Mouse (Mus musculus): ENCODE results near the gene Exoc4. TPM values are rescaled to one million over a fixed set of nuclear protein-coding genes. Genes with fewer than 3 reads are reported as not detected.

The Exoc4 gene
- polyA plus RNA-seq, 2 experiments = 16.8 to 24.2 TPM

- H3K27ac ChIP-seq (replicated peaks; ENCODE audit: low read depth, low read length) = no peak overlapping the region
- H3K27me3 ChIP-seq (ENCODE audit: control insufficient read depth, insufficient read depth, low read length) = no peaks in the 10 kb centered on the region
- no peaks in the 10 kb centered on the region for H3K9me3 ChIP-seq (ENCODE audit: control insufficient read depth, low read length)
- ATAC-seq (ENCODE audit: low FRiP score, low read depth) = no peak
- no peaks in the 10 kb centered on the region for H3K4me1 ChIP-seq (ENCODE audit: control insufficient read depth, insufficient read depth, low read length)
- H3K36me3 ChIP-seq (ENCODE audit: control insufficient read depth, insufficient read depth, low read length) = 0 out of 2 replicates have a peak, but pooled peaks cover 2% of the 10 kb centered on the region
- H3K9ac ChIP-seq (ENCODE audit: low read depth, low read length, severe bottlenecking) = no peak overlapping the region
- H3K4me3 ChIP-seq (replicated peaks; ENCODE audit: low read length) = no peak overlapping the region
- WGBS = 86% methylated on average over 3 of the region's 3 CpGs
- no peak for DNase-seq (ENCODE audit: low spot score)
- no peak for TF ChIP-seq POLR2A (IDR thresholded peaks at IDR 0.05; ENCODE audit: borderline replicate concordance, extremely low read depth, insufficient read depth, insufficient read length)
- H3K4me2 ChIP-seq (replicated peaks; ENCODE audit: low read depth, low read length, severe bottlenecking) = no peak overlapping the region
Observed at GRCm38 (mm10) chr6:33910671-33911070, 661.8 kb downstream of the Exoc4 start.

- no peak overlapping the region for H3K4me2 ChIP-seq (replicated peaks; ENCODE audit: low read depth, low read length, severe bottlenecking)
- 0 out of 2 replicates have a peak, but pooled peaks cover 2% of the 10 kb centered on the region for H3K36me3 ChIP-seq (ENCODE audit: control insufficient read depth, insufficient read depth, low read length)
- TF ChIP-seq POLR2A (IDR thresholded peaks at IDR 0.05; ENCODE audit: borderline replicate concordance, extremely low read depth, insufficient read depth, insufficient read length) = no peak
- ATAC-seq (ENCODE audit: low FRiP score, low read depth) (no peak), DNase-seq (ENCODE audit: low spot score) (no peak)
- no peaks in the 10 kb centered on the region for H3K4me1 ChIP-seq (ENCODE audit: control insufficient read depth, insufficient read depth, low read length)
- H3K27me3 ChIP-seq (ENCODE audit: control insufficient read depth, insufficient read depth, low read length) = no peaks in the 10 kb centered on the region
- H3K9me3 ChIP-seq (ENCODE audit: control insufficient read depth, low read length) = no peaks in the 10 kb centered on the region
- 83% methylated on average over 5 of the region's 5 CpGs for WGBS
- no peak overlapping the region for H3K27ac ChIP-seq (replicated peaks; ENCODE audit: low read depth, low read length)
- H3K9ac ChIP-seq (ENCODE audit: low read depth, low read length, severe bottlenecking) = no peak overlapping the region
- no peak overlapping the region for H3K4me3 ChIP-seq (replicated peaks; ENCODE audit: low read length)
Observed at GRCm38 (mm10) chr6:33913072-33913471, 664.2 kb downstream of the Exoc4 start.

DNA sequence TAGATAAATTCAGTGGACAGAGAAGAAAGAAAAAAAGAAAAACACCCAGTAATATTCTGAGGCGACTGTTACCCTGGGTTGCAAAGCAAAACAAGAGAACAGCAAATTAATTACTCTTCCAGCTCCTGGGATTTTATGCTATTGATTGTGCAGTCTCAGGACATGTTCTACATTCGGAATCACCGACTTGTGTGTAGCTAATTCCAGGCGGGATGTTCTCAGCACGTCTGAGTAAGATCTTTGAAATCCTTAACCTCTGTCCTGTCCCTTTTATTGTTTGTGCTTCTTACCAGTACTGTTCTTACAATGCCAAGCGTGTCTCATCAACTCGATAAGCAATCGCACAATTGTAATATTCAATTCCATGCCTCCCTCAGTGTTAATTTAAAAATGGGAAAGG is 664.6 kb downstream of the Exoc4 start:
- H3K9me3 ChIP-seq (ENCODE audit: control insufficient read depth, low read length) = no peaks in the 10 kb centered on the region
- TF ChIP-seq POLR2A (IDR thresholded peaks at IDR 0.05; ENCODE audit: borderline replicate concordance, extremely low read depth, insufficient read depth, insufficient read length) = no peak
- H3K9ac ChIP-seq (ENCODE audit: low read depth, low read length, severe bottlenecking) = no peak overlapping the region
- H3K4me3 ChIP-seq (replicated peaks; ENCODE audit: low read length) = no peak overlapping the region
- H3K36me3 ChIP-seq (ENCODE audit: control insufficient read depth, insufficient read depth, low read length) = 0 out of 2 replicates have a peak, but pooled peaks cover 2% of the 10 kb centered on the region
- ATAC-seq (ENCODE audit: low FRiP score, low read depth) (no peak), DNase-seq (ENCODE audit: low spot score) (no peak)
- H3K4me1 ChIP-seq (ENCODE audit: control insufficient read depth, insufficient read depth, low read length) = no peaks in the 10 kb centered on the region
- H3K27me3 ChIP-seq (ENCODE audit: control insufficient read depth, insufficient read depth, low read length) = no peaks in the 10 kb centered on the region
- no peak overlapping the region for H3K27ac ChIP-seq (replicated peaks; ENCODE audit: low read depth, low read length)
- no peak overlapping the region for H3K4me2 ChIP-seq (replicated peaks; ENCODE audit: low read depth, low read length, severe bottlenecking)
- WGBS = 85% methylated on average over 8 of the region's 8 CpGs

GRCm38 (mm10) chr6:33913964-33914363 is 665.1 kb downstream of the Exoc4 start:
- Histone ChIP-seq H3K9ac (ENCODE audit: low read depth, low read length, severe bottlenecking) (no peak overlapping the region), H3K36me3 (ENCODE audit: control insufficient read depth, insufficient read depth, low read length) (0 out of 2 replicates have a peak, but pooled peaks cover 2% of the 10 kb centered on the region), H3K4me1 (ENCODE audit: control insufficient read depth, insufficient read depth, low read length) (no peaks in the 10 kb centered on the region), H3K9me3 (ENCODE audit: control insufficient read depth, low read length) (no peaks in the 10 kb centered on the region), H3K27ac (replicated peaks; ENCODE audit: low read depth, low read length) (no peak overlapping the region), H3K27me3 (ENCODE audit: control insufficient read depth, insufficient read depth, low read length) (no peaks in the 10 kb centered on the region), H3K4me3 (replicated peaks; ENCODE audit: low read length) (no peak overlapping the region), H3K4me2 (replicated peaks; ENCODE audit: low read depth, low read length, severe bottlenecking) (no peak overlapping the region)
- no peak for ATAC-seq (ENCODE audit: low FRiP score, low read depth)
- DNase-seq (ENCODE audit: low spot score) = no peak
- 68% methylated on average over 4 of the region's 4 CpGs for WGBS
- no peak for TF ChIP-seq POLR2A (IDR thresholded peaks at IDR 0.05; ENCODE audit: borderline replicate concordance, extremely low read depth, insufficient read depth, insufficient read length)

- Histone ChIP-seq H3K27me3 (ENCODE audit: control insufficient read depth, insufficient read depth, low read length) (no peaks in the 10 kb centered on the region), H3K27ac (replicated peaks; ENCODE audit: low read depth, low read length) (no peak overlapping the region), H3K9me3 (ENCODE audit: control insufficient read depth, low read length) (no peaks in the 10 kb centered on the region), H3K4me1 (ENCODE audit: control insufficient read depth, insufficient read depth, low read length) (no peaks in the 10 kb centered on the region), H3K9ac (ENCODE audit: low read depth, low read length, severe bottlenecking) (no peak overlapping the region), H3K36me3 (ENCODE audit: control insufficient read depth, insufficient read depth, low read length) (peaks cover 8% of the 10 kb centered on the region; the same call in 1 of the 2 replicates), H3K4me3 (replicated peaks; ENCODE audit: low read length) (no peak overlapping the region), H3K4me2 (replicated peaks; ENCODE audit: low read depth, low read length, severe bottlenecking) (no peak overlapping the region)
- ATAC-seq (ENCODE audit: low FRiP score, low read depth) = no peak
- TF ChIP-seq POLR2A (IDR thresholded peaks at IDR 0.05; ENCODE audit: borderline replicate concordance, extremely low read depth, insufficient read depth, insufficient read length) = no peak
- WGBS = 89% methylated on average over 2 of the region's 2 CpGs
- no peak for DNase-seq (ENCODE audit: low spot score)
Observed at GRCm38 (mm10) chr6:33923571-33923970, 674.7 kb downstream of the Exoc4 start.

DNA sequence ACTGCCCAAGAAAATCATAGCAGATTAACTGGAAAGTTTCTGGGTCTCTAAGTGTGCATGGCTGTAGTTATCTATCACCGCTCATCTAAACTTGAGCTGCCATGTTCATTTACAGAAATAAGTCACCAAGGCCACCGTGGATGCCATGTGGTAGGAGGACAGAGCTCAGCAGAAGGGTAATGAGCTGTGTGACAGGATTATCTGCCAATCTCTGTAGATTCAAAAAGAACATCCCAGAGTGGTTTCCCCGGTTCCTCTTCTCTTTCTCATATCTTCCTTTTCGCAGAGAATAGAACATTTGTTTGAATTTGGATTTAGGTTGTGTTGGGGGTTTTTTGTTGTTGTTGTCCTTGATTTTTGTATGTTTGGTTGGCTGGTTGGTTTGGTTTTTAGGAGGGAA is 676.0 kb downstream of the Exoc4 start:
- Histone ChIP-seq H3K9me3 (ENCODE audit: control insufficient read depth, low read length) (no peaks in the 10 kb centered on the region), H3K36me3 (ENCODE audit: control insufficient read depth, insufficient read depth, low read length) (peaks cover 8% of the 10 kb centered on the region; the same call in 1 of the 2 replicates), H3K4me2 (replicated peaks; ENCODE audit: low read depth, low read length, severe bottlenecking) (no peak overlapping the region), H3K9ac (ENCODE audit: low read depth, low read length, severe bottlenecking) (no peak overlapping the region), H3K27ac (replicated peaks; ENCODE audit: low read depth, low read length) (no peak overlapping the region), H3K4me3 (replicated peaks; ENCODE audit: low read length) (no peak overlapping the region), H3K4me1 (ENCODE audit: control insufficient read depth, insufficient read depth, low read length) (peaks cover 8% of the 10 kb centered on the region), H3K27me3 (ENCODE audit: control insufficient read depth, insufficient read depth, low read length) (no peaks in the 10 kb centered on the region)
- DNase-seq (ENCODE audit: low spot score) (no peak), ATAC-seq (ENCODE audit: low FRiP score, low read depth) (no peak)
- no peak for TF ChIP-seq POLR2A (IDR thresholded peaks at IDR 0.05; ENCODE audit: borderline replicate concordance, extremely low read depth, insufficient read depth, insufficient read length)
- 90% methylated on average over 4 of the region's 4 CpGs for WGBS

Data from limb, embryonic 14.5 days (tissue).